Mouse (Mus musculus) megakaryocyte, embryonic 14.5 days (primary cell): Measurements from ENCODE around the gene Upb1.

Experiments
- FLI1 ChIP-seq: IDR thresholded peaks from 2 replicates; pipeline ENCODE4 v1.6.1; 2012; ENCODE audit warnings: low read length, inconsistent platforms, mixed read lengths
- GATA1 ChIP-seq: IDR thresholded peaks from 3 replicates; pipeline ENCODE4 v1.6.1; 2012; ENCODE audit warnings: mixed read lengths, low read length, inconsistent platforms, borderline replicate concordance

GRCm38 (mm10) chr10:75417363-75418042 lies 16.6 kb downstream of the Upb1 start:
- TF ChIP-seq GATA1: no peak
- no peak for TF ChIP-seq FLI1
